Mouse (Mus musculus) liver, adult 2 months (tissue): Measurements from ENCODE around the gene Mrtfa. TPM values are rescaled to one million over a fixed set of nuclear protein-coding genes. Genes with fewer than 3 reads are reported as not detected.

ENCODE experiments used
- DNase-seq: peaks from one replicate; pipeline ENCODE4 v3.0.0-alpha.2; 2011; ENCODE audit warnings: low read depth, low spot score; ENCODE audit errors: extremely low read depth
- H3K27ac ChIP-seq: fragments of 200-500 bp; replicated peaks from 2 replicates; pipeline ENCODE4 v1.5.1; 2012; ENCODE audit warnings: low read depth, mild to moderate bottlenecking, control low read depth, inconsistent platforms, low read length; ENCODE audit not compliant: insufficient read depth
- H3K27me3 ChIP-seq: fragments of 200-500 bp; 2 replicates; pipeline ENCODE4 v1.6.1; 2012; ENCODE audit warnings: mild to moderate bottlenecking, moderate library complexity, low read length, inconsistent platforms; ENCODE audit not compliant: control insufficient read depth, insufficient read depth
- H3K36me3 ChIP-seq: fragments of 200-500 bp; 2 replicates; pipeline ENCODE4 v1.6.1; 2012; ENCODE audit warnings: low read length, inconsistent platforms; ENCODE audit not compliant: control insufficient read depth, insufficient read depth
- H3K4me1 ChIP-seq: fragments of 200-500 bp; 2 replicates; pipeline ENCODE4 v1.6.1; 2011; ENCODE audit warnings: low read length; ENCODE audit not compliant: control insufficient read depth, insufficient read depth
- H3K4me3 ChIP-seq: fragments of 200-500 bp; 2 replicates; pipeline ENCODE4 v1.5.1; 2011; ENCODE audit warnings: low read depth, mild to moderate bottlenecking, control low read depth, low read length, moderate library complexity; ENCODE audit not compliant: insufficient read depth
- H3K79me2 ChIP-seq: fragments of 200-500 bp; 2 replicates; pipeline ENCODE4 v1.6.1; 2012; ENCODE audit warnings: inconsistent platforms, mild to moderate bottlenecking, low read length, moderate library complexity; ENCODE audit not compliant: control insufficient read depth, insufficient read depth
- H3K9ac ChIP-seq: fragments of 200-500 bp; 2 replicates; pipeline ENCODE4 v1.6.1; 2012; ENCODE audit warnings: low read depth, mild to moderate bottlenecking, control low read depth, inconsistent platforms, low read length
- CTCF ChIP-seq: fragments of 200-500 bp; IDR thresholded peaks from 2 replicates; pipeline ENCODE4 v1.5.1; 2011; ENCODE audit warnings: low read depth, low read length, control low read depth
- POLR2A ChIP-seq: fragments of 200-500 bp; IDR thresholded peaks from 2 replicates; pipeline ENCODE4 v1.6.1; 2011; ENCODE audit warnings: low read length, control low read depth; ENCODE audit not compliant: insufficient read depth; ENCODE audit errors: extremely low read depth
- WGBS: fragments of 180-500 bp; shearing (Covaris S2); methylation state at CpG from one replicate; pipeline ENCODE4 v1.1.7; 2018; 5-methylcytosine and 5-hydroxymethylcytosine counted together
- polyA plus RNA-seq: library from polyadenylated mRNA; depleted of rRNA; stranded (reverse); fragments of >200 nt; gene quantifications from 2 replicates; pipeline ENCODE4 v1.2.3, GENCODE M21; 2012
- total RNA-seq: library from RNA; depleted of rRNA; stranded (reverse); fragments of >200 nt; gene quantifications from 2 replicates; pipeline ENCODE4 v1.2.3, GENCODE M21; 2014

Mrtfa gene
- total and polyA plus RNA-seq, 2 experiments: 1.0 to 5.6 TPM

DNA sequence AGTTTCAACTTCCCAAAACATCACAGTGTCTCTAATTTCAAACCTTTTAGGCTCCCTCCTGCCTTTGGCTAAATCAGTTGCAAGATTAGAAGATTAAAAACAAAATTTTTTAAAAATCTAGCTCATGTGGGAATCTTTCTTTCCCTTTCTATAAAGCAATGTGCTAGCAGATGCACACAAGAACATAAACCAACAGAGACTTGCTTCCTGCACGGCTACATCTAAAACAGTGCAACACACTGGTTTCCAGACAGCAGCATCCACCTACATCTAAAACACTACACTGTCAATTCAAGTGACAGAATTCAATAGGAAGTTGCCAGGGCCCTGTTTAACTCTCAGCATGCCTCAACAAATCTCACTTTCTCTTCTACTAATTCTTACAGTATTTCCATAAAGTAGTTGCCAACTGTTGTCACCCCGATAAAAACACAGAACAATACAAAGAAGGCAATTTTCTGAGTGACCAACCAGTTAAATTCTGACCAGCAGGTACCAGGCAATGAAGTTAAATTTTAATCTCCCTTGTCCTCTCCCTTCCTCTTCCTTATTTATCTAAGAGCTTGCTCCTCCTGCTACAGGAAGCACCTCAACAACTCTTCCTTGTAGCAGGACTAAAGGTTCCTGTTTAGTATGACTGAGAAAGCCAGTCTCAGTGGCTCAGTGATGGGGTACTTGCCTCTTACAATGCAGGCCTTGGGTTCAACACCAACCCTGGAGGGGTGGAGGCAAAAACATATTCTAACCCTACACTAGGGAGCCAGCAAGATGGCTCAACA lies 35.5 kb downstream of the Mrtfa start:
- no peaks in the 10 kb centered on the region for H3K36me3 ChIP-seq
- peaks cover 5% of the 10 kb centered on the region; the same call in 1 of the 2 replicates for H3K4me1 ChIP-seq
- H3K79me2 ChIP-seq: no peaks in the 10 kb centered on the region
- no peak overlapping the region for H3K27ac ChIP-seq
- no peak overlapping the region for H3K4me3 ChIP-seq
- TF ChIP-seq POLR2A (no peak), CTCF (no peak)
- no peaks in the 10 kb centered on the region for H3K27me3 ChIP-seq
- DNase-seq: peak; percentile 43
- 24% methylated on average over 2 of the region's 2 CpGs for WGBS
- H3K9ac ChIP-seq: no peak overlapping the region

DNA sequence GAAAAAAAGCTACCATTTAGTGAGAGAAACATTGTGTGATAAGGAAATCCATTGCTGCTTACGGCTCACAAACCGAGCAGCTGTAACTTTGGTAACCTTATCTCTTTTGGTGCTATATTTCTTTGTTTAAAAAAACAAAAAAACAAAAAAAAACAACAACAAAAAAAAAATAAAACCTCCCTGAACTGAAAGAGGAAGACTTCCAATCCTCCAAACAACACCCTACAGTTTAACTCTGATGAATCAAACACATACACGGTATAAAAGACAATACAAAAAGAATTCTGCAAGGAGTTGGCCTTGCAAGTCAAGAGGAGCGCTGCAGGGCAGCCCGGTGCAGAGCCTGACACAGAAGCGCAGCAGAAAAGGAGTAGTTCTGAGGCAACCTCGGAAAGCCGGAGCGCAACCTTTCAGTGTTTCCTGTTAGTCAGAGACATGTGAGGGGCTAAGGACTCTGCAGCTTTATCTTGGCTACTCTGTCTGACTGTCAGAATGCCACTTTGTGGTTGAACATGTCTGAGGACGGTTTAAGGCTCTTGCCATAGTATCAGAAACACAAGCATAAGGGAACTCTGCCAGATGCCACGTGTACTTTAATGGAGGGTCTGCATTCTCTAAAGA lies 48.5 kb downstream of the Mrtfa start:
- 83% methylated on average over 11 of the region's 11 CpGs for WGBS
- no peaks in the 10 kb centered on the region for H3K36me3 ChIP-seq
- TF ChIP-seq POLR2A (no peak), CTCF (no peak)
- H3K9ac ChIP-seq: no peak overlapping the region
- no peaks in the 10 kb centered on the region for H3K27me3 ChIP-seq
- H3K79me2 ChIP-seq: peaks cover 6% of the 10 kb centered on the region; the same call in 1 of the 2 replicates
- H3K4me1 ChIP-seq: no peaks in the 10 kb centered on the region
- no peak overlapping the region for H3K4me3 ChIP-seq
- H3K27ac ChIP-seq: no peak overlapping the region
- no peak for DNase-seq

DNA sequence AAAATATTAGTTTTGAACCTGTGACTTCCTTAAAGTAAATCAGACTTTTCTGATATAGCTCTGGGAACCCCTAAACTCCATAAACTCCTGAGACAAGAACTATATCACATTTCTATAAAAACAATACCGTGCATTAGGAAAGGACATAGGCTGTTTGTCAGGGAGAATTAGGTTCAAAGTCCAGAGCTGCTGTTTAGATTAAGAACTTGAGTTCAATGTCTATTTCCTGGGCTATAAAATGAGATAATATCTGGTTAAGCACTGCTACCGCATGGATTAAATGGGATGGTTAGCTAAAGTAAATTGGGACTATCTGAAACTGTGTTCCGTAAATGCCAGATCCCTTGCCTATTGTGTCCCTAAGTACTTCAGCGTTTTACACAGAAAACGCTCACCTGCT lies 50.6 kb downstream of the Mrtfa start:
- Histone ChIP-seq H3K27me3 (no peaks in the 10 kb centered on the region), H3K4me1 (no peaks in the 10 kb centered on the region), H3K27ac (no peak overlapping the region), H3K4me3 (no peak overlapping the region), H3K79me2 (peaks cover 6% of the 10 kb centered on the region; the same call in 1 of the 2 replicates), H3K9ac (no peak overlapping the region), H3K36me3 (no peaks in the 10 kb centered on the region)
- no peak for DNase-seq
- WGBS: 78% methylated on average over 5 of the region's 5 CpGs
- no peak for TF ChIP-seq POLR2A
- no peak for TF ChIP-seq CTCF

DNA sequence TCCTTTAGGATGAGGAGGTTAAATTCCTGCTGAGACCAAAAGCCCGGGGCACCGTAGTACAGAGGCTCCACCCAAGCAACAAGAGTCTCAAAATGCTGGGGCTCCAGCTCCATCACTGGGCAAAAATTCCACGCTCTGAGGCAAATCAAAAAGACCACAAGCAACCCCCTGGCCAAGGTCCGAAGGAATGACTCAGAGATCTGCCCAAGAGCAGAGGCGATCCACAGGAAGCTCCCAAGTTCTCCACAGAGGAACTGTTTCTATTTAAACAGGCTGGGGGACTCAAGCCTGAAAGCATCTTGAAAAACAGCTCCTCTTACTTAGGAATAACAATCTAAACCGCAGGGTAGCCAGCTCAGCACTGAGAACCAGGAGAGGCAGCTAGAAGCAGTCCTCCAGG lies 53.3 kb downstream of the Mrtfa start:
- Histone ChIP-seq H3K27me3 (no peaks in the 10 kb centered on the region), H3K4me1 (no peaks in the 10 kb centered on the region), H3K36me3 (no peaks in the 10 kb centered on the region), H3K4me3 (no peak overlapping the region), H3K27ac (no peak overlapping the region), H3K9ac (no peak overlapping the region), H3K79me2 (peaks cover 4% of the 10 kb centered on the region; the same call in 1 of the 2 replicates)
- no peak for DNase-seq
- TF ChIP-seq CTCF (no peak), POLR2A (no peak)
- WGBS: 67% methylated on average over 6 of the region's 6 CpGs

DNA sequence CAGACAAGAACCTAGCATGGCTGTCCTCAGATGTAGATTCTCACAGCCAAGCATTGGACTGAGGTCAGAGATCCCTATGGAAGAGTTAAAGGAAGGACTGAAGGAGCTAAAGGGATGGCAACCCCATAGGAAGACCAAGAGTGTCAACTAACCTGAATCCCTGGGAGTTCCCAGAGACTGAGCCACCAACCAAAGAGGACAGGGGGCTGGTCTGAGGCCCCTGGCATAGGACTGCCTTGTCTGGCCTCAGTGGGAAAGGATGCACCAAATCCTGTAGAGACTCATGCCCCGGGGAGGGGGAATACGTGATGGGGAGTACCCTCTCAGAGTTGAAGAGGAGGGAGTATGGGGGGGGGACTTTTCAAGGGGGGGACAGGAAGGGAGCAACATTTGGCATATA lies 56.8 kb downstream of the Mrtfa start:
- Histone ChIP-seq H3K4me3 (no peak overlapping the region), H3K36me3 (no peaks in the 10 kb centered on the region), H3K27me3 (no peaks in the 10 kb centered on the region), H3K27ac (no peak overlapping the region), H3K4me1 (peaks cover 2% of the 10 kb centered on the region), H3K79me2 (no peaks in the 10 kb centered on the region; the same call in 1 of the 2 replicates), H3K9ac (no peak overlapping the region)
- TF ChIP-seq CTCF (no peak), POLR2A (no peak)
- no peak for DNase-seq
- 97% methylated on average over 2 of the region's 2 CpGs for WGBS

DNA sequence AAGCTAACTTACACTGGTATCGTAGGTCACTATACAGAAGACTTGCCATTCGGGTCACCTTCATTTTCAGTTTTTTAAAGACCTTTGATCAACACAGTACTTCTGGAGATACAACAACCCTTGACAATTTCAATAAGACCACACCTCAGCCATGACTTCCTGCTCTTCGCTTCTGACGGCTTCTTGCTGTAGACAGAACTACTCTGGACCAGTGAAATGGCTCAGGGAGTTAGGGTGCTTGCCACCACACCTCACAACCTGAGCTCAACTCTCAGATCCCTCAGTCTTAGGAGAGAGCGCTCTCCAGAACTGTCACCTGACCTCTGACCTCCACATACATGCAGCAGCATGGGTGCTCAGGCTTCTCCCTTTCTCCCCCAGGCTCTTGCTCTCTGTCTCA lies 59.4 kb downstream of the Mrtfa start:
- Histone ChIP-seq H3K4me3 (no peak overlapping the region), H3K27ac (no peak overlapping the region), H3K79me2 (no peaks in the 10 kb centered on the region; the same call in 1 of the 2 replicates), H3K9ac (no peak overlapping the region), H3K4me1 (peaks cover 2% of the 10 kb centered on the region), H3K27me3 (no peaks in the 10 kb centered on the region), H3K36me3 (no peaks in the 10 kb centered on the region)
- WGBS: 92% methylated on average over 5 of the region's 5 CpGs
- TF ChIP-seq POLR2A (no peak), CTCF (no peak)
- DNase-seq: no peak
